Mouse (Mus musculus): ENCODE measurements around the gene Cd209a. TPM values are rescaled to one million over a fixed set of nuclear protein-coding genes. Genes with fewer than 3 reads are reported as not detected.

The Cd209a gene
- polyA plus RNA-seq, 1 experiment = not detected

GRCm38 (mm10) chr8:3694121-3694520 lies 54.7 kb downstream of the Cd209a start, which contains the start of gene Fcer2a:
Fcer2a (minus strand) TSS chr8:3694175.
- no peaks in the 10 kb centered on the region for H3K36me3 ChIP-seq (ENCODE audit: control insufficient read depth, insufficient read depth)

More at GRCm38 (mm10) chr8:3694121-3694520, 54.7 kb downstream of the Cd209a start, which contains the start of gene Fcer2a:
- no peaks in the 10 kb centered on the region for H3K27me3 ChIP-seq (ENCODE audit: control insufficient read depth, insufficient read depth, insufficient read length)
- H3K4me3 ChIP-seq = no peak within 1 kb of the TSS
- no peak within 1 kb of the TSS for H3K4me2 ChIP-seq (ENCODE audit: low read depth)
- H3ac ChIP-seq (ENCODE audit: control insufficient read depth, insufficient read length) = no peak within 1 kb of the TSS
- no peak for TF ChIP-seq SRF (IDR thresholded peaks at IDR 0.05; ENCODE audit: control insufficient read depth, insufficient read length, low read depth)
- no peak for TF ChIP-seq E2F4 (IDR thresholded peaks at IDR 0.05; ENCODE audit: insufficient read depth)
- no peak for TF ChIP-seq CEBPB (IDR thresholded peaks at IDR 0.05; ENCODE audit: insufficient read depth, poor library complexity, severe bottlenecking)
- TF ChIP-seq MYOG (IDR thresholded peaks at IDR 0.05; ENCODE audit: control insufficient read depth in 1 of 3, insufficient read depth in 1 of 3, insufficient read length in 2 of 3, low read depth in 2 of 3) = no peak
- no peak for TF ChIP-seq TCF12 (IDR thresholded peaks at IDR 0.05; ENCODE audit: insufficient read depth, poor library complexity, severe bottlenecking)
- no peak for TF ChIP-seq POLR2A (IDR thresholded peaks at IDR 0.05; ENCODE audit: insufficient read length, low read depth)
- no peak for TF ChIP-seq POLR2AphosphoS2 (IDR thresholded peaks at IDR 0.05; ENCODE audit: insufficient read length, low read depth)
- no peak for TF ChIP-seq MYOD1 (IDR thresholded peaks at IDR 0.05; ENCODE audit: control insufficient read depth in 1 of 3, insufficient read length in 2 of 3, low read depth in 2 of 3)
- TF ChIP-seq TCF3 (IDR thresholded peaks at IDR 0.05; ENCODE audit: insufficient read length, low read depth) = no peak
- no peak for TF ChIP-seq REST (IDR thresholded peaks at IDR 0.05; ENCODE audit: insufficient read depth, insufficient read length)
- TF ChIP-seq USF1 (IDR thresholded peaks at IDR 0.05; ENCODE audit: low read depth) = no peak
- TF ChIP-seq MAX (IDR thresholded peaks at IDR 0.05; ENCODE audit: low read depth) = no peak
- no peaks in the 10 kb centered on the region for H3K79me2 ChIP-seq (ENCODE audit: control insufficient read depth, insufficient read depth)

Other genes with a start within 250 kb of the Cd209a start
- 44.1 TPM for gene Mcoln1, start 248.5 kb downstream of the Cd209a start, polyA plus RNA-seq (2012; fragmentation: generic; extraction: Trizol)
- gene Pnpla6, start 233.6 kb downstream of the Cd209a start, polyA plus RNA-seq (2012; fragmentation: generic; extraction: Trizol) = 14.8 TPM
- gene C330021F23Rik, start 181.0 kb downstream of the Cd209a start, polyA plus RNA-seq (2012; fragmentation: generic; extraction: Trizol) = 0.05 TPM
- 0.05 TPM for gene Camsap3, start 161.7 kb downstream of the Cd209a start, polyA plus RNA-seq (2012; fragmentation: generic; extraction: Trizol)
- 44.6 TPM for gene Xab2, start 127.7 kb downstream of the Cd209a start, polyA plus RNA-seq (2012; fragmentation: generic; extraction: Trizol)
- gene Pet100, start 127.4 kb downstream of the Cd209a start, polyA plus RNA-seq (2012; fragmentation: generic; extraction: Trizol) = 51.7 TPM
- 0.62 TPM for gene Pcp2, start 123.4 kb downstream of the Cd209a start, polyA plus RNA-seq (2012; fragmentation: generic; extraction: Trizol)
- 7.7 TPM for gene Stxbp2, start 118.0 kb downstream of the Cd209a start, polyA plus RNA-seq (2012; fragmentation: generic; extraction: Trizol)
- not detected for gene Retn, start 93.2 kb downstream of the Cd209a start, polyA plus RNA-seq (2012; fragmentation: generic; extraction: Trizol)
- not detected for gene Mcemp1, start 83.2 kb downstream of the Cd209a start, polyA plus RNA-seq (2012; fragmentation: generic; extraction: Trizol)
- gene Fcor, start 76.6 kb downstream of the Cd209a start, polyA plus RNA-seq (2012; fragmentation: generic; extraction: Trizol) = 0.32 TPM
- gene Trappc5, start 72.7 kb downstream of the Cd209a start, polyA plus RNA-seq (2012; fragmentation: generic; extraction: Trizol) = 35.8 TPM
- gene Fcer2a, start 54.8 kb downstream of the Cd209a start, polyA plus RNA-seq (2012; fragmentation: generic; extraction: Trizol) = 0.02 TPM
- not detected for gene Clec4g, start 28.3 kb downstream of the Cd209a start, polyA plus RNA-seq (2012; fragmentation: generic; extraction: Trizol)
- not detected for gene Cd209e, start 105.3 kb upstream of the Cd209a start, polyA plus RNA-seq (2012; fragmentation: generic; extraction: Trizol)
- gene Cd209d, start 129.6 kb upstream of the Cd209a start, polyA plus RNA-seq (2012; fragmentation: generic; extraction: Trizol) = not detected
- not detected for gene Cd209b, start 177.9 kb upstream of the Cd209a start, polyA plus RNA-seq (2012; fragmentation: generic; extraction: Trizol)
- not detected for gene Cd209c, start 205.8 kb upstream of the Cd209a start, polyA plus RNA-seq (2012; fragmentation: generic; extraction: Trizol)

Data from myocyte (in vitro differentiated cells).